Mouse (Mus musculus) left cerebral cortex, adult 11 months (tissue): ENCODE measurements around the gene Gif.
A peak's percentile ranks its signal among the peaks of the same experiment; 100 is the strongest.

ENCODE experiments used
- DNase-seq: peaks from one replicate; pipeline ENCODE4 v3.0.0; 2022; ENCODE audit warnings: low spot score

Gif gene

GRCm38 (mm10) chr19:11747298-11747697 is at the start of gene Gif:
Gene Gif, plus strand, starts transcription at chr19:11747554.
- DNase-seq, result no peak

GRCm38 (mm10) chr19:11698342-11698741 is 49.0 kb upstream of the Gif start:
- no peak for DNase-seq

- DNase-seq, result no peak
These were observed 34.9 kb upstream of the Gif start for GRCm38 (mm10) chr19:11712451-11712850.

GRCm38 (mm10) chr19:11720071-11720470 is 27.3 kb upstream of the Gif start:
- no peak for DNase-seq

GRCm38 (mm10) chr19:11723870-11724269 is 23.5 kb upstream of the Gif start:
- no peak for DNase-seq

- DNase-seq, result no peak
These were observed 23.1 kb upstream of the Gif start for GRCm38 (mm10) chr19:11724275-11724674.

GRCm38 (mm10) chr19:11725915-11726314 is 21.4 kb upstream of the Gif start:
- DNase-seq, result no peak

- no peak for DNase-seq
These were observed 20.1 kb upstream of the Gif start for GRCm38 (mm10) chr19:11727304-11727703.

GRCm38 (mm10) chr19:11730278-11730677 is 17.1 kb upstream of the Gif start:
- no peak for DNase-seq

GRCm38 (mm10) chr19:11736455-11736854 is 10.9 kb upstream of the Gif start:
- DNase-seq, result no peak

- no peak for DNase-seq
These were observed 1.7 kb upstream of the Gif start for GRCm38 (mm10) chr19:11745680-11746079.

GRCm38 (mm10) chr19:11765059-11765458 is 17.7 kb downstream of the Gif start:
- DNase-seq, result no peak

GRCm38 (mm10) chr19:11766413-11766812 is 19.1 kb downstream of the Gif start:
- DNase-seq, result no peak

- DNase-seq, result no peak
These were observed 20.8 kb downstream of the Gif start for GRCm38 (mm10) chr19:11768163-11768562.

GRCm38 (mm10) chr19:11769257-11769920 is 22.0 kb downstream of the Gif start:
- DNase-seq, result no peak

- DNase-seq, result peak; percentile 81
These were observed 23.0 kb downstream of the Gif start, which contains the start of gene Mrpl16 for GRCm38 (mm10) chr19:11770205-11770892. Gene Mrpl16, plus strand, starts transcription at chr19:11770391.

GRCm38 (mm10) chr19:11777191-11777865 is 30.0 kb downstream of the Gif start:
- DNase-seq, result no peak

GRCm38 (mm10) chr19:11785409-11786154 is 38.2 kb downstream of the Gif start:
- DNase-seq, result no peak

- no peak for DNase-seq
These were observed 40.5 kb downstream of the Gif start for GRCm38 (mm10) chr19:11787826-11788225.

- DNase-seq, result no peak
These were observed 41.5 kb downstream of the Gif start for GRCm38 (mm10) chr19:11788876-11789275.

GRCm38 (mm10) chr19:11791825-11792224 is 44.5 kb downstream of the Gif start:
- no peak for DNase-seq

GRCm38 (mm10) chr19:11793741-11794359 is 46.5 kb downstream of the Gif start:
- DNase-seq, result no peak
